Mouse (Mus musculus) frontal cortex, postnatal 36 days (tissue): Measurements from ENCODE around the gene Pdhx.

Source experiments
- DNase-seq, 2 experiments: peaks; one replicate each; pipeline ENCODE4 v3.0.0; 2022; ENCODE audit warnings: low spot score in 2 of 2

Gene Pdhx

DNA sequence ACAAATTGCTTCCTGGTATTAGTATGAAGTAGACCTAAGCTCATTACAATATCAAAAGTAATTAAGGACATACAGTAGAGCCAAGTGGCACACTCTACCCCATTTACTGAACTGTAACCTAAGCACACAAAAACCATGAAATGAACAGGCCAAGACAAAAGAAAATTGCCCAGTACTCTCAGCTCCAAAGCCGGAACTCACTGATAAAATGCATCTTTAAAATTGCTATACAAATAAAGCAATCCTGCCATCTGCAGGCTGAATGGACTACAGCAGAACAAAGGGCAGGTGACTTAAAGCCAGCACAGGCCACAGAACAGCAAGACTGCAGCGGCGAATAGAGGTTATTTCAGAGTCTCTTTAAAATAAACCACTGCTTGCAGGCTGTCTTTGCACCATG lies 10.4 kb downstream of the Pdhx start:
- DNase-seq, result peak in 1 of 2 experiments; percentile 47

DNA sequence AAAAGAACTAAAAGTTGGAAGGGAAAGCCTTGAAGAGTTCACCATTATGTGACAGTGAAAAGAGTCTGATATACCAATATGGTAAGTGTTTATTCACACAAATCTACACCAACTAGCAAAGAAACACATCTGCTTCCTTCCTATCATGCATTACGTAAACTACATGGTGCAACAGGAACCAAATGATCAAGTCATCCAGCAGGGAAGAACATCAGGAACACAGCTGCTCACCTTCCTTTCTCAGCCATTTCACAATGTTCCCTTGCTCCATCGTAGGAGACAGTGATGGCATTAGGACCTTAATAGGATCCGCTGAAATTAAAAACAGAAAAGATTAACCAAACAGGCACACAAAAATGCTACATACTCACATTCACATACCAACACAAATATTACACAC lies 15.0 kb downstream of the Pdhx start:
- DNase-seq, result no peak

DNA sequence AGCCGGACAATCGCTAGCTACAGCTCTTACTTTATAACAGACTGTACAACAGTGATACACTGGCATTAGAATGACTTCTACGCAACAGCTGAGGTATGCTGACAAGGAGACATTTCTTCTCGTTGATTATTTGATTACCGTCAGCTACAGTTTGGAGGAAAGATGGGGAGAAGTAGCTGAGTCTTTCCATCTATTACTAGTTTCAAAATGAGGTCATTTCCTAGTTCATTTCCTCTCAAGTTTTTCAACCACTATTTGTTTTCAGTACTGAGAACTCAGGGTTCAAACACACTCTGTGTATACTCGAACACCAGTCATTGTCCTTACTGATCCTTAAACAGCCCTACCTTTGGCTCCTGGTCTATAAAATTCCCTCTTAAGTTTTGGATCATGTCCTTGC lies 17.5 kb downstream of the Pdhx start:
- DNase-seq, result no peak

DNA sequence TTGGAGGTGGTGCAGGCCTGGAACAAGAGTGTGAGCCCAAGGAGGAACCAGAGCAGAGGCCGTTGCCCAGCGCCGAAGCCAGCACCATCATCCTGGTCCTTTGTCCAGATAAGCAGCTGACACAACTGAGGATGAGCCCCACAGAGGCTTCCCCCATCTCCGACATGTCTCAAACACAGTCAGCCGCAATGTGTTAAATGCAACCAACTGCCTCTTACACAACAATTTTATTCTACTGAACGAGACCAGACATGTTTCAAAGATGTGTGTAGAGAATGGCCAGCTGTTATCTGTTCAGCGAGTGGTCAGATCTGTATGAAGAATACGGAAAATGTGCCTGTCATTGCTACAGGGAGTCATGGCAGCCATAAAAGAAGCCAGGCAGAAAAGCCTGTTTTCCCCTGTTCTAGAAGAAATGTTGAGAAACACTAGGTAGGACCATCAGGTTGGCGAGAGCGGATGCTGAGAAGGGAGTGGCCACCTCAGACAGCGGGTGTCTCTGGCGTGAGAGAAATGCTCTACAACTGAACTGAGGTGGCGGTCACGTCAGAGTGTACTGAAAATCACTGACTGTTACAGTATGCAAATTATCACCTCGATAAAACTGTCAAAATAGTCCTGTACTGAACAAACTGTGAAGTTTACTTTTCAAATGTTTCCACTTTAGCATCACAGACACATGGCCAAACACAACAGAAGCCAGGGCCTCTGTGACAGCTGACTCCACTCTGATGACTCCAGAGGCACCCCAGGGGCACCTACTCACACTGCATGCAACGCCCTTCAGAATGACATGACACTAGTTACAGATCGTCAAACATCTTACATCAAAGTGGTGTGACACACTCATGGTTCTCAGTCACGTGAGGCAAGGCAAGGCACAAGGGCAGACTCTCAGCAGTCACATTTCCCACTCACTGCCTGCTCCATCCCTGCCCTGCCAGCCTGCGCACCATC lies 21.1 kb downstream of the Pdhx start:
- no peak for DNase-seq

DNA sequence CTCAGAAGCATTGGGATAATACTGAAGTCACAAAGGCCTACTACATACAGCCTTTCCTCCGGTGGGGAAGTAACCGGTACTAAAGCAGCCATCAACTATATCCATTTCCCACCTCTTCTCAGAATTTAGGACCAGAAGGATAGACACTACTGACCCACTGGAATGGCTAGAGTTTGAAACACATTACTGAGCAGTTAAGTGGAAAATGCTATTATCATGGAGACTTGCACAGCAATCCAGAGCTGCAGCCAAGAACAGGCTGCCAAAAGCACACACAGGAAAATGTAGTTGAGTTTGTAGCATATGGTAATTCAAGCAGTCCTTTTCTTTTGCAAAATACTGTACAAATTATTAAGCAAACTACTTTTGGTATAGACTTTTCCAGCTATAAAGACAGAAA lies 28.0 kb downstream of the Pdhx start:
- no peak for DNase-seq

DNA sequence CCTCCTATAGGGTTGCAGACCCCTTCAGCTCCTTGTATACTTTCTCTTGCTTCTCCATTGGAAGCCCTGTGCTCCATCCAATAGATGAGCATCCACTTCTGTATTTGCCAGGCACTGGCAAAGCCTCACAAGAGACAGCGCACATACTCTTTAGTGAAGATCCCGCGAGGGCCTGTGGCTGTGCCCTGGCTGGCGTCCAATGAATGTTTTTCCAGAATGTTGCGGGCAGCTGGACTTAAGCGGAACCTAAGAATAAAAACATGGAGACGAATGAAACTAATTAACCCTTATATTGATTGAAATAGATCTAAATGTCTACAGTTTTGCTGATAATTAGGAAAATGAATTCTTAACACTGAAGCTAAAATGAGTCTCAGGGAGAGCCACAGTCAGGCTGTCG lies 32.4 kb downstream of the Pdhx start:
- no peak for DNase-seq

DNA sequence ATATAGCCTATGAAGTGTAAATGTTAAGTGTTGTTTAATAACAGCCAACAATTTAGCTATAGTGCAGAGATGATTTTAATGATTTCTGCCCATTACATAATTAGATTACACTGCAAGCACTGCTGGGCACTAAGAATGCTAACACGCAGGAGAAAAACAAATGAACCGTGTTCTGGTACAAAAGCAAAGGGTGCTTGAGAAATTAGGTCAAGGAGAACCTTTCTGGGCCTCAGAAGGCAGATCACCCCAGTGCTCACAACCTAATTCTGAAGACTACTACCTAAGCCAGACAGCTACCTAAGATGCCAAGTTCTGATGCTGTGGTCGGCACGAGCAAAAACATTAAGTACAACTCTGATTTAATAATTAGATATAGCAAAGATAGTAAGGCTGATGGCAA lies 35.5 kb downstream of the Pdhx start:
- no peak for DNase-seq

DNA sequence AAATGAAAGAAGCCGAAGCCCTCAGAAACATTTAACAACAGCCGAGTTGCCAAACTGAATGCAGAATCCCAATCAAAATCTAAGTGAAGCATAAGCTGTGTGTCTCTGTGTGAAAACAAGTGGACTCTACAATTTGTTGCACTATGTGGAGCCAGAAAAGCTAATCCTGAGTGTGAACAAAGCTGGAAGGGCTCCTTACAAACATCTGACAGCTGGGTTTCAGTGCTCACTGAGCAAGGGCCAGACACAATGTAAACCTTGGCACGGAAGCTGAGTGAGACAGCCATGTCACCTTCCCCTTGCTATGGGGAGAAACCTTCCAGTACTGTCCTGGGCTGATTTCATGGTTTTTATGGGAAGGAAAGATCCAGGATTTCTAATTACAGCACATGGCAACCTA lies 50.6 kb downstream of the Pdhx start:
- no peak for DNase-seq

DNA sequence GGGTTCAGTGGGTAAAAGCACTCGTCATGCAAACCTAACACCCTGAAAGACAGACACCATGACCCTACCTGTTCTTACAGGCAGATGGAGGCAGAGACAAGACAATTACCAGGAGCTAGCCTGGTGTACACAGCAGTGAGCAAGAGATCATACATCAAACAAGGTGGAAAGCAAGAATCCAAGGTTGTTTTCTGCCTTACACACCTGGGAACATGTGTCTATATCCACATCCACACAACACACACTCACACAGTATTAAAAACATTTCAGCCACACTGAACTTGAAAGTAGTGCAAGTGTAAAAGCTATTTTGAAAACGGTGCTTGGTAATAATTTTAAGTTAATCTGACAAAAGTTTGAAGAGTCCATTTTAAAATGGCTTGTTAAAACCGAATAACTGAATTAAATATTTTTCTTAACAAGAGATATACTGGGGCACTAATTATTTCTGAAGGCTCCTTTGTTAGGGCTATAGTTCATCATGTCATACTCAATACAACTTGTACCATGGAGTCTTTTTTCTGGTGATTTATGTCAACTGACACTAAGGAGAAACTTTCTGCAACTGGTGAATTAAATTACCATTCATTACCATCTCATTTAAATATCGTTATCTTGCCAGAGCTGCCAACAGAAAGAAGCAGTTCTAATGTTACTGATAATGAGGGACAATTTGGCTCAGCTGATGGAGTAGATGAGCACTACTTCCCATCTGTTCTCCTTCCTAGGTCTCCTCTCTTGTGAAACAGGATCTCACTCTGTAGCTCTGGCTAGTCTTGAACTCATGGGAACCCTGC lies 52.9 kb downstream of the Pdhx start:
- no peak for DNase-seq

DNA sequence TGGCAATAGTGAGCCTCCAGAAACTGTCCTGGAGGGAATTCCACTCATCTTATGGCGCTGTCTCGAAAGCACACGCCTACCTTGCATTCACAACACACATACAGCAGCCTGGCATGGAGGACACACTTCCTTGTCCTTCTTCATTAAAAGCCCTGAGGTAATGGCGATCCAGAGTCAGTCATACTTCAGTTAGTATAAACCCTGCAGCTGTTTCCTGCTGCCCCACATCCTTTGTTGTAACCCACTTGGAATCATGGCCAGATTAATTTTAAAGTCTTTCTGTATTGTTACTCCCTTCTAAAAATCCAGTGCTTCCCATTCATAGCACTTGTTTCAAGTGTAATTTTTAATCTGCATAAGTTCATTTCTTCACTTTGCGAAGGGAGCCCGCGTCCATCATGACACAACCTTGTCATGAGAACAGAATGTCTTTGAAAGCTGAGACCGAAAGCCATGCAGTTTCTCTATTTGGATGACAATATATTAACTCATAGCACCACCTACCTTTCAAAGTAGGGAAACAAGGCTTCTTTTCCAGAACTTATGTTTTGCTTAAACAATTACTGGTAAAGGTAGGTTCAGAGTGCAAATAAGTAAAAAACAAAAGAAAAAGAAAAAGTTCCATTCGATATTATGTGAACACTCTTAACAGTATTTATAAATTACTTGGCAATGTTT lies 54.4 kb downstream of the Pdhx start:
- DNase-seq, result no peak

DNA sequence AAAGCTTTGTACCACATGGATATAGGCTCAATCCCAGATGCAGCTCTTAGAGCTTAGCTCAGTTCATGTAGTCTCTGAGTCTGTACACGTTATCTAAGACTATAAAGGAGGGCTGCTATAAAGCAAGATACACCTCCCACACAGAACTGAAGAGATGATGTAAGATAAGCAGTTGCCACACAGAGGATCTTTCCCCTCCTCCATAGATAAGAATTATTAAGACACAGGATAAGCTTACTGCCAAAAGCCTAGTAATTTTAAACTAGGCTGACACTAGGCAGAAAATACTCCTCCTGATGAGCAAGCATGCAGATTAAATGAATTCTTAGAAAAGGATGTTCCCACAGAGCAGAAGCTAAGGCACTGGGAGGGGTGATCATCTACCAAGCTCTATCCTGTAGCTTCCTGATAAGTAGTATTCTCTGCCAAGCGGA lies 55.9 kb downstream of the Pdhx start:
- DNase-seq, result no peak

DNA sequence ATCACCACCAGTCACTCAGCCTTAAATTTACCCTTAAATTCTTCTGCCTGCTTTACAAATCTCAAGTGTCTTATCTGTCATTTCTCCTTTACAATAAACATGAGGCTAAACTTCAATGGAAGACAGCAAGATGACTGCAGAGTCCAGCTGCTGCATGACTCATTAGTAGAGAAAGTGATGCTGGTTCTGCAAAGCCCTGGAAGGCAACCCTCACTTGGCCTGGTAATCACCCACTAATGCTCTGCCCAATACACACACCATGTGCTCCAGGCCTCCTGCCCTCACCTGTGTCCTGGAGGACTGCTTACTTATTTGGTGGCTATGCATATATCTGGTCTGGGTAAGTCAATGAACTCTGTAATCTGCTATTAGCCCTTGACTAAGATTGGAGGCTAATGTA lies 57.2 kb downstream of the Pdhx start:
- DNase-seq, result no peak

DNA sequence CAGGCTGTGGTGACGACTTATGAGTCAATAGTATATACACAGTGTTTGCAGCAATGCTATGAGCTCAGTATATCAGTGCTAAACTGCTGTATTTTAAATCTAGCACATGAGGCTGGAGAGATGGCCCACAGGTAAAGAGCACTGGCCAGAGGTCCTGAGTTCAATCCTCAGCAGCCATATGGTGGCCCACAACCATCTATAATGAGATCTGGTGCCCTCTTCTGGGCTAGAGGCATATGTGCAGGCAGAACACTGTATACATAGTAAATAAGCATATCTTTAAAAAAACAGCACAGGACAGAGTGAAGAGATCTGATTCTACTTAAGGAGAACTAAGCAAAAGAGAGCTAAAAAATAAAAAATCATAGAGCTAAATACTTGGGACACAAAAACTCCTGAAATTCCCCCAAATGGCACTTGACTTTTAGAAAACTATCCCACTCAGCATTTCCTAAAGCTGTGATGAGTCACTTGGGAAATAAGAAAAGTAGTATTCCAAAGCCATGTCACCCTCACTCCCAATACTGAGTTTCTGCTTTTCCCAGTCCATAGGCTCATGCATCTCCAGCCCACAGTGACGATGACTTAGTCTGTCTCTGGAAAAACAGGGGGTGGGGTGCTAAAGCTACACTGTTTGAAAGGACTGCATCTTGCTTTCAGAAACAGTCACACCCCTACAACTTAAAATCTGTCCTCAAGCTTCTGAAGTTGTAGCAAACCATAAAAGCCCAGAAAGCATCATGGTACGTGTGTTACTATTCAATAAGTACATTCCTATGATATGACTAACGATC lies 60.3 kb downstream of the Pdhx start:
- no peak for DNase-seq

DNA sequence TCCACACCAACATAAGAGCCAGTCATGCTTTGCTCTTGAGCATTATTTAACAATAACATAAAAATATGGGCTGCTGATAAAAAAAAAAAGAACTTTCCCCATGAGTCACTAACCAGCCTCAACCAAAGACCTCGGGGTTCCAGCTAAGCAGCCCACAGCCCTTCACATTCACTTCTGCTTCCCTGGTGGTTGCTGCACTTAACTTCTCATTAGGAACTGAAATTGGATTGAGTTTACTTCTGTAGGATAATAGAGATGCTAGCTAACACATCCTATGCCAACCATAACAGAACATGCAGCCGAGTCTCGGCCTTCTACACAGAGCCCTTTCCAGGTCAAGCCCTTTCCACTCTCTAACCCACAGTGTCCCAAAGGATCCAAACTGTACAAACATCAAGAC lies 65.1 kb downstream of the Pdhx start:
- DNase-seq, result no peak

DNA sequence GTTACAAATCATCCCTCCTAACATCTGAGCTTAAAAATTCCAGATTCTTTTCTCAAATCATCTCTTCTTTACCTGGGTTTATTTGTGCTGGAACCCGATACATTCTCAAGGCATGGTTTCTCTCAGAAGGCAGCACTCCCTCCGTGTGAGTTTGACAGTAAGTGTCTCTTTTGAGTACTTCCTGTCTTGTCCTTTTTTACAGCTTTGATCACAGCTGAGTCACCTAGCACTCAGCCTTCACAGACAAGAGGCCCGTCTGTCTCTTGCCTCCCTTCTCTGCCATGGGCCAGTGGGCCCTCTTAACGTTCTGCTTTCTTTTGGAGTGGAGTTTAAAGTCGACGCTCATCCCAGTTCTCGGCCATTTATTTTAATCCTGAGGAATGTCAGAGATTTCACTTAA lies 68.7 kb downstream of the Pdhx start:
- no peak for DNase-seq

DNA sequence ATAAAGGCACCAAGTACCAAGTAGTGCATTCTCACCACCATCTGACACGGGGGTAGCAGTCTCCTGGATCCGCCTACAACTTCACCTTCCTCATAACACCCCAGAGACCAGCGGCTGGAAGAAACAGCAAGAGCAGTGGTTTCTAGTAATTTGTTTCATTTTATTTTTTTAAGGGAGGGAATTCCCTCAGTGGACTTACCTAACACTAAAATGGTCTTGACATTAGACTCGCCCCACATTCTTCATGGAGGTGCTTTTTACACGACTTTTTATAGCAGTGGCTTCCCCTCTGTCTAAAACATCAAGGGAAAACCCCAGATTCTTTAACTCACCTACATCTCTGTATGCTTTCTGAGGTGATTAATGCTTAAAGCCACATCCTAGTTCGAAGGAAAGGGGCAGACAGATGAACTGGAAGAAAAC lies 74.1 kb downstream of the Pdhx start:
- DNase-seq, result no peak

DNA sequence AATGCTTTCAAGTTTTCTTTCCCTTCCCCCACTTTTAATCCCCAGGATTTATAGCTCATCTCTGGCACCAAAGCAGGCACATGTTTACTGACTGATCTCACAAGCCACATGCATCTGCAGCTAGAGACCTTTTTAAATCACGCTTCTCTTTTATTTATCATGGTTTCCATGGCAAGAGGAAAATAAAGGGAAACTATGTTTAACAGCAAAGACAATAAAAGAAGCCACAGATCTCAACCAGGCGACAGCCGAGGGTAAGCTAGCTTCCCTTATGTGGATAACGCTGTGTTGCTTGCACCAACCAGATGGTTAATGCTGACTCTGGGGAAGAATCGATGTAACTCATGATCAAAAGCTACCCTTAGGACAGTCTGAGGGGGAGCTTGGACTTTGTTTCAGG lies 75.0 kb downstream of the Pdhx start:
- no peak for DNase-seq

DNA sequence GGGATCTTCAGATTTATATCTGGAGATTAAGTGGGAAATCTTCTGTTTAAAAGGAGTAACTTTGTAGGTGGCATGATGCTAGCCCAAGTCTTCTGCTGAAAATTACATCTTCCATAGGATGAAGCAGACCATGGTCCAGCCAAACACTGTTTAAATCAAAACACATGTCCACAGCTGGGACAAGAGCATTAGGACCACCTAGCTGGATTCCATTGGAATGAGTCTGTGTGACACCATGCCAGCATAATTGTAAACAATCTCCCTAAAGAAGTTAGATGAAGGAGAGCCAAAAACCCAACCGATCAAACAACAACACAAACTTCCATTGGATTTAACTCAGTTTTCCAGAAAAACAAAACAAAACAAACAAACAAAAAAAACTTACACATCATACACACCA lies 75.4 kb downstream of the Pdhx start:
- no peak for DNase-seq

DNA sequence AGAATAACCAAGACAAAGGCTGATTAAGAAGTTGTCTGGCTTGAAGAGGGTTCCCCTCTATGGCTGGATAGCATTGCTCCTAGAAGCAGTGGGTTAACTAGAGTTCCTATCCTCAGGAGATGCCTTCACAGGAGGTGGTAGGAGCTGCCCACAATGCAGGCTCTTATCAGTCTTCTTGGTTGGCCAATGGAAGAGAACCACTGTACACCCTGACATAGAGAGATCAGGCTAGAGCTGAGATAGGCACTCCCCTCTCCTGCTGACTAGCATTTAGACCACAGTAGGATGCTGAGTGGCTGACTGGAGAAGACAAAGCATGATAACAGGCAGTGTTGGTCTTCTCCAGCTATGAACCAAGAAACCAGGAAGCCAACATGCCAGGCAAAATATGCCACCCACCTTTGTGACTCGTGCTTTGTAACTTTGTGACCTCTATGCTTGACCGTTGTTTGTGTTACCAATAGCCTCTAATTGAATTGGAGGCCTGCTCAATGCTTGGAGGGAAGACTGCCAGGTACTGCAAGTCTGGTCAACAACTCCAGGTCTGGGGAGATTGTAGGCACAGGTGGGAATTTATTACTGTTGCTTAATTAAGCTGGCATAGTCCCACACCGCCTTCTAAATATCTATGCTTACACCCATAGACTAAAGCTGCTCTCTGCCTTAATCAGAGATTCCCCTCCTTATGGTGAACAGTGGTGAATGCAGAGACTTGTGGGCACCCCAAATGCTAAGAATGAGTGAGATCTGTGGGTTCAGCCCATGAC lies 79.3 kb downstream of the Pdhx start:
- no peak for DNase-seq

DNA sequence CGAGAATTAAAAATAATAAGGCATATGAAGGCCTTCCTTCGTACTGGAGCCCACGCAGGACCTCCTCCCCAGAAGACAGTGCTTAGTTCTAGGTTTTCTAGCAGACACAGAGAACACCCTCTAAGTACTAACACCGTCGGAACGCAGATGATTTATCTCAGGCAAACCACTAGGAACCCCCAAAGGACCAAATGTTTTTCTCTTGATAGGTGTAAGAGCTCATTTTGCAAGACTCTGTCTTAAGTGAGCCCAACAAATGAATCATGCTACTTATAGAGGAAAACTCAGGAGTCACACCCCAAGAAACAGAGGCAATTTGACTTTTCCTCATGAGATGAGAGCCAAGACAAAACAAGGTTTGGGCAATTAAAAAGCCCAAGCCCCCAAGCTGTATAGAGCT lies 80.9 kb downstream of the Pdhx start:
- no peak for DNase-seq

DNA sequence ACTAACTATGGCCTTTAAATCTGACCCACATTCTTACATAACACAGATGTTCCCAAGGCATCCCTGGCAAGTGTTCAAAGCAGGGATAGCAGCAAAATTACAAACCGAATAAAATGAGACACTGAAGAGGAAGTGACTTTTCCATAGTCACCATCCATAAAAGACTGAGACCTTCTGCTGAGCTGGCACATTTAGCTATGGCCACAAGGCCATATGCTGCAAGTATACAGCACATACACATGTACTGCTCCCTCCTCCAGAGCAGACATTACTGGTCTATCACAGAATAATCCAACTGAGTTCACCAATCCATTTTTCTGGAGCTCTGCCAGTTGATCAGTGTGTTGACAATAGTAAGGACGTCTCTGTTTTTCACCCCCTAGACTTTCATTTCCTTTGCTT lies 83.0 kb downstream of the Pdhx start:
- DNase-seq, result peak; percentile 16 to 66
